Mouse (Mus musculus) stomach, postnatal 0 days (tissue): ENCODE data around the gene Pik3r2.

Source experiments
- CTCF ChIP-seq: IDR thresholded peaks from 2 replicates; pipeline ENCODE4 v1.5.1; 2016; ENCODE audit warnings: antibody characterized with exemption, low read depth, mild to moderate bottlenecking, moderate library complexity
- EP300 ChIP-seq: optimal IDR thresholded peaks from 2 replicates; pipeline ENCODE3; 2016; ENCODE audit warnings: antibody characterized with exemption

- TF ChIP-seq CTCF: no peak
- no peak for TF ChIP-seq EP300
Measured at GRCm38 (mm10) chr8:70775227-70775626, 1.3 kb downstream of the Pik3r2 start.
